Mouse (Mus musculus): ENCODE measurements at regions not wholly inside any gene's neighbourhood (a gene's known extent, or its start where the extent isn't known, plus 50 kb on each side); places are given as distances from the start of the nearest gene placed in this dataset.
"Not testable (repeated sequence)": the region's sequence is repeated elsewhere in the genome, so short reads cannot be mapped to it uniquely, and the experiment has no call there.

DNA sequence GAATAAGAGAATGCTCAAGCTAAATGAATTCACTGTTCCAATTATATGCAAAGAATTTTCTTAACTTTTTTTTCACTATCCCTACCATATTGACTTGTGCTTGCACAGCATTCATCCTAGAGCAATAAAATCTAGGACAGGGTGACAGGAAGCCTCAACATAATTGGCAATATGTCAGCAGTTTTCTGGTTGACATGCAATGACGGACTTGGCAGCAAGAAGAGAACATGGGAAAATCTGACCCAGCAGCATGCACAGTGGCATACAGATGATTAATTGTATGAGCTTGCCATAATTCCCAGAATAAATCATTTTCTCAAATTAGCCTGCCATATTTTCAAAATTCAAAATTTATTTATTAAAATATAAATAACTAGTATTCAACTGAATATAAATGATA is 152.7 kb downstream of the Amy2a5 start:
- no peak for DNase-seq (ENCODE audit: low spot score)

DNA sequence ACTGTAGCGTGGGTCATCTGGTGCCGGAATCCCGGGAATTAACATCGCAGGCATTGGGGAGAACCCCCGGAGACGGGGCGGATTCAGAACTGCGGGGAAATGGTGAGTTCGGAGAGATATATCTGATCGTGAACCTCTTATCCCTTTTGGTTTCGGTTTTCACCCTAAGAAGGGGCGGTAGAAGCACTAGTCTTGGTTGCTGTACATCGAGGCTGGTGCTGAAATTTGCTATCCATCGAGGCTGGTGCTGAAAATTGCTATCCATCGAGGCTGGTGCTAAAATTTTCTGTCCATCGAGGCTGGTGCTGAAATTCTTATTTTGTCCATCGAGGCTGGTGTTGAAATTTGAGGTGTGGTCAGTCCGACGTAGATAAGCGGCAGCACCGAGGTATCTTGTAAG is 167.8 kb downstream of the Amy2a5 start:
- DNase-seq (ENCODE audit: low spot score): not testable (repeated sequence)

DNA sequence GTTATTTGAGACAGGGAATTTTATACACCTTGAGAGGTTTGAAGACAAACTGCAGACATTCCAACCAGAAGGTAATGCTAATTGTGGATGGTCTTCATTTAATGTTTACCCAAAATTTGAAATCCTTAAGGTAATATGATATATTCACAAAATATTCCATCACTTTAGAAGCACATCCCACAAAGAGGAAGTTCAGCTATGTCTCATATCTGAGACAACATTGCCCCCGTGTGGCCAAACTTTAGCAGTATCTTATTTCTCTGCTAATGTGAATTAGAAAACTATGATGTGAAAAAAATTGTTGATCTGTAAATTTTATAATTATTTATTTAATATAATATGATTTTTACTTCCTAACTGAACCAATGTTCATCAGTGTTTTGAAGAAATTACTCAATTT is 177.9 kb downstream of the Amy2a5 start:
- DNase-seq (ENCODE audit: low spot score): peak; percentile 15
